Mouse (Mus musculus) c-Kit-positive CD71-positive TER-119-positive erythroid progenitor cells, embryonic 14.5 days (primary cell): Measurements from ENCODE around the gene Lrrc74a.

ENCODE experiments used
- DNase-seq: peaks from one replicate; pipeline ENCODE4 v3.0.0-alpha.2; 2013; ENCODE audit warnings: low spot score

Gene Lrrc74a

DNA sequence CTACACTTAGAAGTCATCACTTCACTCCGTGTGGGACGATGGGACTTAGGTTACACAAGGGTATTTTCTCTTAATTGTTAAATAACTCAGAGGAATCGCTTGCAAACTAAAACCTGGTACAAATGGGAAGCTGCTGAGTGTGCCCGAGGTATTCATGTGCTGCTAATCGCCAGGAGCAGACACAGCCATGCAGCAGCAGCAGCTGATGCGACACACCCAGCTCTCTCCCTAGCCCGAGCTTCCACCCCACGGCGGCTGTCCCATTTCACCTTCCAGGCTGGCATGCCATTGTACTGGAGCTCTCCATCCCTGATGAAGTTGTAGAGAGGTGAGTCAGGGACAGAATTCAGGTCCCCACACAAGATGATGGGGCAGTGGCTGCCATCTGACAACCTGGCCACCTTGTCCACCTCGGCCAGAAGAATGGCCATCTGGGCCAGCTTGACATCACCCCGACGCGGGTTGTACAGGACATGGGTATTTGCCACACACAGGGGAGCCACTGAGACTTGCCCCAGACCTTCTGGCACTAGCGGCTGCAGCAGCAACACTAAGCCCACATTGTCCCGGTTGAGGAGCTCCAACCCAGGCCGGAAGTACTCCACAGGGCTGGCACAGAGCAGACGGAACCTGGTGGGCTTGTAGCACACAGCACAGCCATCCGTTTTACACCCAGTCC is 14.1 kb upstream of the Lrrc74a start:
- DNase-seq, result no peak

DNA sequence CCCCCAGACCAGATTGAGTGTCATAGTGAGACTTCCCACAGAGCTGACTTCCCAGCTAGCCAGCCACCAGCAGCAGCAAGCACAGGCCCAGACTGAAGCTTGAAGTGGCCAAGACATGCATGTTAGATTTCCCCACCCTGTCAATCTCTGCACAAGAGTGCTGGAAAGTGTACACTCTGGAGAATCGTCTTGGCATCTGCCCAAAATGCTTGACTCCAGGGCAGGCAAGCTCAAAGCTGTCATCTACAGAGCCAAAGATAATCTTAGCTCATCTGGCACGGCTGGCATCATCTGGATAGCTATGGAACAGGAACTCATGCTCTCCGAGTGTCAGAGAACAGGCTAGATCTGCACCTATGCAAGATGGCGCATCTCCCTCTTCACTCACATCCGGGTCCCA is 12.7 kb upstream of the Lrrc74a start:
- DNase-seq, result no peak

DNA sequence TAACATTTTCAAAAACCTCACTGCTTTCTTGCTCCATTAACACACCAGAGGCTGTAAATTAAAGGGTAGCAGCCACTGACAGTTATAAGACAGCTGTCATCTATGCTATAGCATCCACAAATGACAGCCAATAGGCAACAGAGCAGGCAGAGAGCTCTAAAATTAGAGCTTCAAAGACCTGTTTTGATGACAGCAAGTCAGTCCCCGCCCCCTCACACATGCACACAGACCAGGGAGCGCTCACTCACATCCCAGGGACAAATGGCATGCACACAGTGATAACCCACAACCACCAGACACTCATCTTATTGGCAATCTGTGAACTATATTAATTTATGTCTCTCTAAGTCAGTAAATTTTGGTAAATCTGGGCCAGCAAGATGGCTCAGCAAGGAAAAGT is 9.9 kb upstream of the Lrrc74a start:
- no peak for DNase-seq

DNA sequence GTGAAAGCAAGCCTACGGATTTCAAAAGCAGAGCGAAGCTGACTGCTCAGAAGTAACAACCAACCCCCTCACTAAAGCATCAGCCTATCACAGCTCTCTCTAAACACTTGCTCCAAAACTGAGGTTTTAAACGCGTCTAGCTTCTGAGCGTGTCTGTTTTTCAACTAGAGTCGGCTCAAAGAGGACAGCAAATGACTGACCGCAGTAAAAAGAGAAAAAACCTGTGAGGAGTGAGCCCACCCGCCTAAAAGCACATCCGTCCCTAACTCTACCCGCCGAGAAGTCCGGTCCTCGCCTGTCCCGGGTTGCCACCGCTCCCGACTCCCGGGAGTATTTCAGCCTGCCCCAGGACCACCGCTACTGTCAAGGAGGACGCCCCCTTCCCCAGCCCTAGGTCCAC is 8.5 kb upstream of the Lrrc74a start:
- DNase-seq, result peak; percentile 16

DNA sequence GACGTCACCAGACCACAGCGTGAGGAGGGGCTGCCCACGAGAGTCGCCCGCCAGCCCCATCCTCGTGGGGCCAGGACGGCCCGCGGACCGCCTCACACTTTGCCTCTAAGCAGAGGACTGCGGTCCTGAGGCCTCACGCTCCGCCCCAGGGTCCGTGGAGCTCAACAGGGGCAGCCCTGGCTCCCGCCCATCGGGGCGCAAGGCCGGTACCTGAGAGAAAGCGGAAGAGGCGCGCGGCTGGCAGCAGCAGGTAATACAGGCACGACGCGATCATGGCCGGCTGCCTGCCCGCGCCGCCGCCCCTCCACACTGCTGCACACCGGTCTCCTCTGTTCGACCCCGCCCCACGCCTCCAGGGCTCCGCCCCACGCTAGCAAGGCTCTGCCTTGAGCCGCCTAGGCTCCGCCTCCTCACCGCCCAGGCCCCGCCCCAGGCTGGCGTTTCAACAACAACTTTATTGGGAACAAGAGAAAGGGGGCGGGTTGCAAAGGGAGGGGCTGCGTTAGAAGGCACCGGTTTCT is 8.0 kb upstream of the Lrrc74a start, which contains the start of gene Angel1:
Gene Angel1, minus strand, starts transcription at position 341 of the 521 bp plus-strand sequence.
- DNase-seq, result peak; percentile 92

DNA sequence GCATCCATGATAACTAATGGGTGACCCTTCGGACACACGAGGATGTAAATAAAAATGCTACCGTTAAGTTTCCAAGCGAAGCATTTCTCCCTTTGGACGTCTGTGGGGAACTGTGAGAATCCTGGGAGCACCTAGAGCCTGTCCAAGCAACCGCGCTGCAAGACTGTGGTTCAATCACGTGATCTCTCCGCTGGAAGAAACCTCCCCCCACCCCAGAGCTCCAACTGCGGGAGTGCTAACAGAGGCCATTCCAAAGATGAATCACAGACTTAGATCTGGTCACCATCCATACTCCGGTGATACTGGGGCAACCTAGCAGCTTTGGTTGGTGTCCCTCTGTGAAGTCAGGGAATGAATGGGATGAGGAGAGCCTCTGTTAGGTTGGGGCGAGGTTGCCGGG is 26.9 kb downstream of the Lrrc74a start:
- no peak for DNase-seq

DNA sequence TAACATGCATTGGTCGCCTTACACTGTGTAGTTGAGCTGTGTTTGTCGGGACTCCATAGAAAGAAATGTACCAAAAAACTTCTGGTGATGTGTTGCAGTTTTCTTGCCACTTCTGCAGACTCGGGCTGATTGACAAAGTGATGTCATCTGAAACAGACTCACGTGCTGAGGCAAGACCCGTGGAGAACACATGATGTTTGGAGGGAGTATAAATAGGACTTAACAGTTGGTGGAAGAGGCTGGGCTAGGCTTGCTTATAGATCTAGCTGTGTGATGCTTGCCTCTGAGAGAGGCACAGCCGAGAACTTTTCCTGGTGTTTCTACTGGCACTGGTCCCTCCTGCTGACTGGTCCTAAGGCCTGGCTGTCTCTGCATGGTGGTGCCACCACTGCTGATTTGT is 29.9 kb downstream of the Lrrc74a start:
- DNase-seq, result no peak

DNA sequence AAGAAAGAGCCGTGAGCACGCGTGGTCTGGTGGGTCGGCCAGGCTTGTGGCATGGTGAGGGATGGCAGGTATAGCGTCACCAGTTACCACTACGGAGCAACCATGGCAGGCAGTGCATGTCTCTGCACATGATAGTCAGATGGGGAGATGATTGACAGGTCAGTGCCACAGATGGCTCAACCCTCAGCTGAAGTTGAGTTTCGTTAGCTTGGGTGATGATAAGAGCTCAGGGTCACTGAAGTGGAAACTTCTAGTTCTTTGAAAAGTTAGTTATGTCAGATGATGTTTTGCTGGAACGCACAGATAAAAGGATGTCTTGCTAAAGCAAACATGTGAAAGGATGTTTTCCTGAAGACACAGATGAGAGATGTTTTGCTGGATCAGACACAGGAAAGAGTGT is 32.3 kb downstream of the Lrrc74a start:
- no peak for DNase-seq

DNA sequence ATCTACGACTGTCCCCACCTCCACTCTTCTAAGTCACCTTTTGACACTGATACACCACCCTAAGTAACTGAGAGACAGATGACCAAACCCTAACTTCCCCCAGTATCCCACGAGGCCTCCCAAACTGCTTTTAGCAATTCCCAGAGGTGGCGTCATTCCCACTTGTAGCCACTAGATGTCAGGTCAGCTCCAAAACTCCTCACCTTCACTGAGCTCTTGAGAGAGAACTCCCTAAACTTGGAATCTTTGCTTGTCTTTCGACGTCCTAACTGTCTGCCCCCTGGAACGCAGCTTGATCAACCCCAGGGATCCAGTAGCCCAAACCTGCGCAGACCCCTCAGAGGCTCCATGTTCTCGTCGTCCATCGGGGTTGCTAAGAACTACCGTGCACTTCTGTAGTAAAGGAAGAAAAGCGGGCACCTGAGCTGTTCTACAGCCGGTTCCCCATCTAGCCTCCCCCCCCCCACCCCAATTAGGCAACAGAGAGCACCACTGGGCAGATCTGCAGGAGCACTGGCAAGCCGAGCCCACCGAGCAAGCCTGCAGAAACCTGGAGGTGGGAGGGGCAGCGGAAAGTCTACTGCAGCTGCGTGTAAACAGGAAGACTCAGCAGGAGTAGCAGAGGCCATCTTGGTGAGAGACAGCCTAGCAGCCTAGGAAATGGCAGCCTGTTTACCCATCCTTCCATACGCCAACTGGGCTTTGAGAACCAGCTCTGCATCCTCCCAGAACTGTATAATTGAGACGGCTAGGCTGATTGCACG is 33.9 kb downstream of the Lrrc74a start:
- peak; percentile 45 for DNase-seq

DNA sequence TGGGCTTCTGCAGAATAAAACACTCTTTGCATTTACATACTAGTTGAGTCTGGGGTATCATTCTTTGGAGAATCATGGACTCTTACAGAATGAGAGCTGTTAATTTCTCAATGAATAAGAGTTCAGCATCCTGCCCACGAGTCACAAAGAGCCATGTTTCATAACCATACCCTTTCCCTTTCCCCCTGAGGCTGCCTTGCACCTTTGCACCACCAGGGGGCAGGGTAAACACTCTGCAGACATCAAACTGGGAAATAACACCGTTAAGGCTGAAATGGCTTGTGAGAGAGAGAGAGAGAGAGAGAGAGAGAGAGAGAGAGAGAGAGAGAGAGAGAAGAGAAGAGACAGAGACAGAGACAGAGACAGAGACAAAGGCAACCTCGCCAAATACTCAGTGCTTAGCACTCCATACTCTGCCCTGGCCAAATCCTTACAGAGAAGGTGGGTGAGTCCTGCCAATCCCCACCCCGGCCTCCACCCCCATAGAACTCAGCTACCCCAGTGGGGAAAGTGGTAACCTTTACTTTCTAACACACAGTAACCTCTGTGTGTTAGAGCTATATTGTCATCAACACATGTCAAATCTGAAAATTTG is 34.9 kb downstream of the Lrrc74a start:
- DNase-seq, result peak; percentile 44

DNA sequence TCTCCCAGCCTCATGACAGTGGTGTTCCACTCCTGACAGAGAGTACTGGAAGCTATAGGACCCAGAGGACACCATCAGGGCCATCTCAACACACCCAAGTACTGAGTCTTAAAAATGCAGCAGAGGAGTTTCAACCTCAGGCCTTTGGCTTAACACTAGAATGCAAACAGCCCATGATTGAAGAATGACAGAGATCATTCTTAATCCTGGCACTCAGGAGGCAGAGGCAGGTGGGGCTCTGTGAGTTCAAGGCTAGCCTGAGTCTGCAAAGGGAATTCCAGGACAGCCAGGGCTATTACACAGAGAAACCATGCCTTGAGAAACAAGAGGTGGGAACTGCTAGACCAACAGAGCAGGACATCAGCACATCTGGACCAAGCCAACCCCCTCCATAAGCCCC is 35.6 kb downstream of the Lrrc74a start:
- DNase-seq, result no peak

DNA sequence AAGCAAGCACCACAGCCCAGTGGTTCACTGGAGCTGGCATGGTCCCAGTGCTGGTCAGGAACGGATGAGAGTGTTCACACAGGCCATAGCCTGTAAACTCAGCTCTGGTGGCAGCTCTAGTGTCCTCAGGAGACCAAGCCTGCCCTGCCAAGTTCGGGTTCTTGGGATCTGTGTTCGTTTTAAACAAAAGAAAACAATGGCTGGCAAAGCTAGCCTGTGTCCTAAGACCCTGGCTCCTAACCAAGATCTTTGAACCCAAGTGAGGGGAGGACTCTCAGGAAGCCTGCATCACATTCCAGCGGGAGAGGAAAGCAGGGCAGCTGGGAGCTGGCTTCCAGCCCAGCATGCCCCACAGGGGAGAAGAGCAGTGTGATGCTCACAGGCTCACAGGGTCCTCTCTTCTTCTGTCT is 36.1 kb downstream of the Lrrc74a start:
- DNase-seq, result no peak

DNA sequence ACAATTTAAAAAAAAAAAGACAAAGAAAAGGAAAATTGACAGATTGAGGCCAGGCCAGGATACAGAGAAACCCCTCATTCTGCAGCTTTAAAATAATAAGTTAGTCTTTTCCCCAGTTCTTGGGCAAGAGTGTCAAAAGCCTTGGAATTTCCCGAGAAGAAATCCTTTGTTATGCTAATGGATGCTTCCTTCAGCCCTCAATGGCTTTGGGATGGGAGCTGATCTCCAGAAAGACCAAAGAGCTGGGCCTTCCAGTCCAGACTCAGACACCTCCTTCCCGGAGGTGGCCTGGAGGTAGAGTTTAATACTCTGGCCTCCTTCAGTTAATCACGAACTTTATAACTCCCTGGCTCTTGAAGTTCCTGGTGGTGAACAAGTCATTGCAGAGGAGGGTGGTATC is 36.8 kb downstream of the Lrrc74a start:
- no peak for DNase-seq

DNA sequence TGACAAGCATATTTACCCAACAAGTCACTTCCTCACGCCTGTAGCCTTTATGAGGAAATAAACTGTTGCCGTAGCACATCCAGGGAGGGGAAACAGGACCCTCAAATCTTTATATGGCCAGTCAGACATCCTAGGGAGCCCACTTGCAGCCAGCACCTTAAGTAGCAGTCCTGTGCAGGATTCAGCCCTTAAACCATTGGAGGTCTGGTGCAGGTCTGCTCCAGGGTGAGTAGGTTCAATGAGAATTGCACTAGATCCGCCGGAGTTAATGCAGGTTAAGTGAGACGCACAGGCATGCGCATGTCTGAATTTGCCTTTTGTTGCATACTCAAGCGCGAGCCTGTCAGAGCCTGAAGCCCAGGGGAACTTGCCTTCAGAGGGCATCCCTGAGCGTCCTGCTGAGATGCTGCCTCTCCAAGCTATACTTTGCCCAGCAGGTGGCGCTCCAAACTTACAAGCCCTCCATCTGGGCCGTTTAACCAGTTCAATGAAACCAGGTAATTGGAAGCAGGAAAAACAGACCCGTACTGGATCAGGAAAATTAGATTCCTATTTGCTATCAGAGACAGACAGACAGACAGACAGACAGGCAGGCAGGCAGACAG is 37.8 kb downstream of the Lrrc74a start:
- peak; percentile 78 for DNase-seq

DNA sequence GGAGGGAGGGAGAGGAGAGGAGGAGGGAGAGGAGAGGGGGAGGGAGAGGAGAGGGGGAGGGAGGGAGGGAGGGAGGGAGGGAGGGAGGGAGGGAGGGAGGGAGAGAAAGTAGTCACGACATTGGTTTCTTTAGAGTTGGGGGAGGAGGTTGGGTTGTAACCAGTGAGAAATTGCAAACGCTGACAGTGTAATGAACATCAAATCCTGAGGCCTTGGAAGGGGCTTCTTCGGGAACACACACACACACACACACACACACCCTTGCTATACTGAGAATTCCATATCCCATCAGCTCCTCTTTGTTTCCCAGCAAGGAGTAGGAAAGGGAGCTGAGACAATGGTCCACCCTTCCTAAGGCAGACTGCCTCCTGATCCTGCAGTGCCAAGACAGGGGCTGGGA is 38.4 kb downstream of the Lrrc74a start:
- DNase-seq, result no peak

DNA sequence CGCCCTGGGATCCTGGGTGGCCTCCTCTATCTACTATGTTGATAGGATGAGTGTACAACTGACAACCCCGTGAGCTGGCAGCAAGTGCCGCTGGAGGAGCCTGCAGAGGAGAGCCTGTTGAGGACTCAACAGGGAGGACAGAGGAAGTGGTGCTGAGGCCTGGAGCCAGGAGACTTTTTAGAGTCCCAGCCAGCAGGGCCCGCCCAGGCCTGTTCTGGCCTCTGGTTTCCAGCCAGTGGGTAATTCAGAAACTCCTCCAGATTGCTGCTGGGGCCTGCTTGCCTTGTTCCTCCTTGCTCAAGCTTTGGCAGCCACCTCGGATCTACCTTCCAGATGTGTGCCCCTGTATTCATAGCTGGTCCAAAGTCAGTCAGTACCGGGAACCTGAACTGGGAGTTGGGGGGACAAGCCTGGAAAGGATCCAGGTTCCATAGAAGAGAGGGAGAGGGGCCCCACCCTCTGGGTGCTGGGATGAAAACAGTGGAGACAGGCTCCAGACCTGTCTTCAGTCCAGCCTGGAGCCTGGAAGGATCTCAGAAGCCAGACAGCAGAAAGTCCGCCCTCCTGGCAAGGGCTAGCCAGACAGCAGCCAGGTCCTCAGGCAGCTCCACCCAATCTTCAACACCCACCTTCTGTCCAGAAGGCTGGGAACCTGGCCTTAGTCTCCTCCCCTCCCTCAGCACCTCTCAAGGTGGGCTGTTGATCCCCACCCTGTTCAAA is 41.6 kb downstream of the Lrrc74a start:
- DNase-seq, result no peak

DNA sequence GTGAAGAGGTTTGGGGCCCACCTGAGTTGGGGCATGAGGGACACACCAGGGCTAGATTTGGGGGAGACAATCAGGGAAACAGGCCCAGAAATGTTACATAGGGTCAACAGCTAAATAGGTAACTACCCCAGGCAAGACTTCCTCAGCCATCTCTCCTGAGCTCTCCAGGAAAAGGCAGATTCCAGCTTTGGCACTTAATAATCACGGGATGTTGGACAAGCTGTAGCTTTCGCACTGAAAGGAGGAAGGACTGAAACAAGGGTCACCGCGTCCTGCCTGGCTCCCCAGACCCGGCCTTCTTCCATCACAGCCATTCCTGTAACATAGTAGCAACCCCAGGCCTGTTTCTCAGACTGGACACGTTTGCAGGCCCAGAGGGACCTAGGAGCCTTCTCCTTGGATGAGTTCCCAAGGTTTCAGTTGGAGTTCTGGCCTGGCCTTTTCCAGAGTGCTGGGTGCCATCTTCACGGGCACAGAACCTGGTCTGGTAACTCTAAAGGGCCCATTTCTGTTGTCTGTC is 42.2 kb downstream of the Lrrc74a start:
- DNase-seq, result no peak

DNA sequence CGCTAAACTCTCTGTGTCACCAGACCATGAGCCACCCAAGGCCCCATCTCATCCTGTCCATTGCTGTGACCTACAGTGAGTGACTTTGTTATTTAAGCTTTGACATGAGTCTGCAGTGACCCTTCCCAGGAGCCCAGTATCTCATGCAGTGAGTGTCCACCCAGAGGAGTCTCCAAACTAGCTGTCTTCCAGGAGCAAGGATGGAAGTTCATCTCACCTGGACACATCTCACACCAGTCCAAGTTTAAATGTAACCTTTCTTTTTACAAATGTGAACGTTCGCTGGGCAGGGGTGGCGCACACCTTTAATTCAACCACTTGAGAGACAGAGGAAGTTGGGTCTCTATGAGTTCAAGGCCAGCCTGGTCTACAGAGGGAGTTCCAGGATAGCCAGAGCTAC is 44.4 kb downstream of the Lrrc74a start:
- no peak for DNase-seq

DNA sequence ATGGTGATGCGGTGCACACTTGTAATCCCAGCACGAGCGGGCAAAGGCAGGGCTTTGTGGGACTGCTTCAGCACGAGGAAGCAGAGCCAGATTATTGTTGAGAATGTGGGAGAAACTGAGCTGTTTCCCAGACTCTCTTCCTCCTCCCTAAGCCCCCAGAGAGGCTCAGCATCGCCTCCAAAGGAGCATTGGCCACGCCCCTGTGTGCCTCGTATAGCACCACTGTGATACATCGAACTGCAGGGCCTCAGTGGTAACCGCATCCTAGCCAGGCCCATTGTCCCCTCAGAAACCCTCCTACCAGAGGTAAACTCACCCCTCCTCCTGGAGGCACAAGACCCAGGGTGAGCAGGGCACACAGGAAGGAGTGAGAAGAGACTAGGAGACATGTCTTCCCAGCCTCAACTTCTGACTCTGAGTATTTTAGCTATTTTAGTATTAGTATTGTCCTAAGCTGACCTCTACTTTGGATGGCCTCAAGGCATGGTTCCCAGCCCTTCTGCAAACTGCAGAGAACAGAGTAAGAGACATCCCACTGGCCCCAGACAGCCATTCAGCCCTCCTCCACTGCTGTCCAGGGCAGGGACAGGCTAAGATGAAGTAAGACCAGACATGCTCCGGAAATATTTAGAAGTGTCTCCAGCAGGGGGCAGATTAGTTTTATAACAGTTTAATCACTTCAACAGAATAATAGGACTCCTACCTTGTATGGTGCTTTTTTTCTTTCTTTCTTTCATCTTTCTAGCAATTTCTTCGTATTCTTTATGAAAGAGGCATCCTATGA is 45.2 kb downstream of the Lrrc74a start:
- DNase-seq, result no peak

DNA sequence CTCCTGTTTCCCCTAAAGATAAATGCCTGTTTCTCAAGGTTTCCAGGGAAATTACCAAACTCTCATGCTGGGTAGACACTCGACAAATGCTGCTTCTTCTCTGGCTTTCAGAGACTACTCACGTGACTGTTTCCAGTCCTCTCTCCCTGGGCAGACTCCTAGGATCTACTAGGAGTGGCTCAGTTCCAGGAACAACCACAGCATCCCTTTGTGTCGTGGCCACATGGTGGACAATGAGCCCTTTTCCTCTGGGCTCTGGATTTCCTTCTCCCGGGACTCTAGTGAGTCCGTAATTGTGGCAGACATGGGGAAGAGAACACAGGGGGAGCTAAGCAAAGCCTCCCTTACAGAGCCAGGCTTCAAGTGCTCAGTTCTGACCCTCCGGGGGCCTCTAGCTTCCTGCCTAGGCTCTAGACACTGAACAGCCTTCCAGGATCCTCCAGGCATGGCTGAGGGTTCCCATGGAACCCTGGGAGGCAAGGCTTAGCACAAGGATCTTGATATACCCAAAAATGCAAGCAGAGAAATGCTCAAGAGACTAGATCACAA is 47.6 kb downstream of the Lrrc74a start:
- no peak for DNase-seq
